14 mouse cellular contexts compared by ENCODE assay signal in genomic region chr8:30152921-30153320, GRCm38 (mm10).
"Had no signal": no experiment of that assay in that cellular context is flagged by ENCODE, and none has a peak within 500 bp of the region (broad histone marks: within the 10 kb centered on the region; RNA-seq: fewer than 3 reads in every experiment).

No protein-coding gene starts in this region.

- H3K36me3 ChIP-seq: limb, embryonic 15.5 days; liver, embryonic 12.5 days; neural tube, embryonic 15.5 days had no signal

- H3K9me3 ChIP-seq: limb, embryonic 15.5 days; liver, embryonic 12.5 days; neural tube, embryonic 15.5 days had no signal

- H3K9ac ChIP-seq: limb, embryonic 15.5 days; liver, embryonic 12.5 days; lung, embryonic 14.5 days; neural tube, embryonic 15.5 days had no signal

- DNase-seq: kidney, adult 8-10 months; kidney, postnatal 25 days; layer of hippocampus, adult 9-11 months; layer of hippocampus, postnatal 36 days; lung, embryonic 14.5 days; lung, postnatal 10 days; thymus, postnatal 4 days had no signal

- ATAC-seq: liver, embryonic 12.5 days had no signal

- H3K4me3 ChIP-seq: limb, embryonic 15.5 days; liver, embryonic 12.5 days; megakaryocyte, embryonic 14.5 days; myocyte; neural tube, embryonic 15.5 days had no signal

- H3K27ac ChIP-seq: limb, embryonic 15.5 days; liver, embryonic 12.5 days; macrophage; neural tube, embryonic 15.5 days; stomach, postnatal 0 days had no signal

- H3K4me1 ChIP-seq: limb, embryonic 15.5 days; liver, embryonic 12.5 days; megakaryocyte, embryonic 14.5 days; neural tube, embryonic 15.5 days had no signal

- H3K4me2 ChIP-seq: limb, embryonic 15.5 days; liver, embryonic 12.5 days; lung, embryonic 14.5 days; neural tube, embryonic 15.5 days had no signal

- H3K27me3 ChIP-seq: limb, embryonic 15.5 days; liver, embryonic 12.5 days; megakaryocyte, embryonic 14.5 days; neural tube, embryonic 15.5 days had no signal
